Mouse (Mus musculus): ENCODE results near the gene 2010300C02Rik. TPM values are rescaled to one million over a fixed set of nuclear protein-coding genes. Genes with fewer than 3 reads are reported as not detected.

2010300C02Rik gene
- polyA plus RNA-seq, 1 experiment from 2014 or later: 3.6 TPM

GRCm38 (mm10) chr1:37631456-37631855 is 88.4 kb downstream of the 2010300C02Rik start:
- DNase-seq (ENCODE audit: low read depth, low spot score) (no peak), ATAC-seq (no peak)
- TF ChIP-seq CTCF (IDR thresholded peaks at IDR 0.05): no peak
- in situ Hi-C loops (cut with MboI; ENCODE audit: low pct_unique_long_range_greater_than_20kb): loop anchor here (5.0 to 25.0 kb wide), 4 partner anchors 159 to 844 kb away; no protein-coding TSS in a partner anchor
- ChIA-PET CTCF (no interaction called here), POLR2A (no interaction called here)
- H3K27me3 ChIP-seq: no peaks in the 10 kb centered on the region

DNA sequence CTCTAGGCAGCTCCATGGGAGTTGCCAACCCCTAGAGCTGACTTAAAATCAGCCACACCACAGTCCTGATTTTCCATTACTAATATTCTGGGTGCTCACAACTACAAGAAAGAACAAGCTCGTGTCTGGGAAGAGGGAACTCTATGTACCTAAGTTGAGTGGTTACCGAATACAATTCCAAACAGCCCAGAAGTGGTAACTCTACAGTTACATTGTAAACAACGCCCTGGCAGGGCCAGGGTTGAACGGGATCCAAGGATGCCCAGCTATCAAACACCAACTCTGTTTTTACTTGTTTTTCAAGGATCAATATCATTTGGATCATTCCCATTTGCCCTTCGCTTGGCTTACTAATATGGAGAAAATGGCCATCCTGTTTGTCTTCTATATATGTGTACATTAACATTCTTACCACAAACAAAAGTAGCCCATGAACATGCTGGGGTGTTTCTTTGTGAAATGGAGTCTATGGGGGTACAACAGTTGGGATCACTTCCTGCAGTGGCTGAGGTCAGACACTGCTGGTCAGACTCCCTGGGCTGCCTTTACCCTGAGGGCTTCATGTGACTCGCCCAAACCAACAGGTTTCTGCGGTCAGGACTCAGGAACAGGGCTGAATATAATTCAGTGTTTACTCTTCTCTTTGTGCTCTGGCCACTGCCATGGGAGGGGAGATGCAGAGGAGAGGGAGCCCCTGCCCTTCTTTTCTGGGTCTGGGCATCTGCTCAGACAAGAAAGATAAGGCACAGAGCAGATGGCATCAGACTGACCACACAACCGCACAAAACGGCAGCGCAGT is 89.3 kb downstream of the 2010300C02Rik start:
- POLR2A ChIA-PET: no interaction called here
- TF ChIP-seq CTCF (IDR thresholded peaks at IDR 0.05): no peak
- in situ Hi-C loops (cut with MboI; ENCODE audit: low pct_unique_long_range_greater_than_20kb): loop anchor here (5.0 to 25.0 kb wide), 4 partner anchors 158 to 843 kb away; no protein-coding TSS in a partner anchor
- peaks cover under 1% of the 10 kb centered on the region for H3K27me3 ChIP-seq
- CTCF ChIA-PET: no interaction called here
- ATAC-seq: no peak
- no peak for DNase-seq (ENCODE audit: low read depth, low spot score)

DNA sequence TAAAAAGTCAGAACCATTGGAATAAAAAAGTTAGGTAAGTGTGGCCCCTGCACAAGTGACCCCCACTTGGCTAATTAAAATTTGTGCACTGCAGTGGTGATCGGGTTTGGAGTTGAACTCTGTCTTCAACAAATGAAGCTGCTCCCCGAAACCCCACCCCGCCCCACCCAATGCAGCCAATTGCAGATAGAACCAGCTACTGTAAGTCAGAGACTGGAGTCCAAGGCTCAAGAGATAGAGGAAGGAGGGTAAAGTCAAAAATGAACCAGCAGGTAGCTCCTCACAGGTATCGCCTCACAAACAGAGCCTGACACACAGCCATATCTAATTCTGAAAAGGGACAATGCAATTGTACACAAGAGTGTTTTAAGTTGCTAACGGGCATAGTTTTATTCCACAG is 90.0 kb downstream of the 2010300C02Rik start:
- ChIA-PET CTCF (interaction anchor here (1.0 to 1.9 kb wide), 2 partner anchors 10 to 153 kb away, joined by 3 to 4 read pairs; no protein-coding TSS in a partner anchor), POLR2A (no interaction called here)
- H3K27me3 ChIP-seq: peaks cover 4% of the 10 kb centered on the region
- DNase-seq (ENCODE audit: low read depth, low spot score): no peak
- no peak for ATAC-seq
- in situ Hi-C loops (cut with MboI; ENCODE audit: low pct_unique_long_range_greater_than_20kb): loop anchor here (5.0 to 25.0 kb wide), 4 partner anchors 158 to 843 kb away; no protein-coding TSS in a partner anchor
- no peak for TF ChIP-seq CTCF (IDR thresholded peaks at IDR 0.05)

DNA sequence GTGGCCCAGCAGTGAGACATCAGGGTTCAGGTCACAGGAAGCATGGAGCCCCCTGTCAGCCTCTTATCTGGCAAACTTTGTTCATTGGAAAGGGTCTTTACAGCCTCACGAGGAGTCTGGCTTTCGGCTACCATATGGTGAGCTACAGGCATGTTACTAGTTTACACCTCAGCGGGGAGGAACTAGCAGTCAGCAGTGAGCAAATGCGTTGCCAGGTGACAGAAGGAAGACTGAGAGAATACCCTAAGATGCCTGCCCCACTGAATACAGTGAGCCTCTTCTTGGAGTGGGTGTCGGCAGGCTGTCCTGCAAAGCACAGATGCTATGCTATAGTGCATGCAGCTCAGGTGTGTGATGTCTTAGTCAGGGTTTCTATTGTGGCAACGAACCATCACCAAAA is 91.1 kb downstream of the 2010300C02Rik start:
- peaks cover 4% of the 10 kb centered on the region for H3K27me3 ChIP-seq
- no peak for TF ChIP-seq CTCF (IDR thresholded peaks at IDR 0.05)
- ChIA-PET CTCF (interaction anchor here (1.4 to 1.9 kb wide), 2 partner anchors 11 to 95 kb away, joined by 4 read pairs; no protein-coding TSS in a partner anchor), POLR2A (no interaction called here)
- ATAC-seq: no peak
- DNase-seq (ENCODE audit: low read depth, low spot score): no peak
- in situ Hi-C loops (cut with MboI; ENCODE audit: low pct_unique_long_range_greater_than_20kb): loop anchor here (25.0 kb wide), 1 partner anchor 841 kb away; no protein-coding TSS in a partner anchor

GRCm38 (mm10) chr1:37624185-37624584 is 95.7 kb downstream of the 2010300C02Rik start:
- TF ChIP-seq CTCF (IDR thresholded peaks at IDR 0.05): no peak

GRCm38 (mm10) chr1:37622049-37622448 is 97.8 kb downstream of the 2010300C02Rik start:
- POLR2A ChIA-PET: no interaction called here
- TF ChIP-seq CTCF (IDR thresholded peaks at IDR 0.05): no peak
- DNase-seq (ENCODE audit: low read depth, low spot score) (no peak), ATAC-seq (no peak)
- peaks cover 4% of the 10 kb centered on the region for H3K27me3 ChIP-seq
- CTCF ChIA-PET: no interaction called here
- in situ Hi-C loops (cut with MboI; ENCODE audit: low pct_unique_long_range_greater_than_20kb): no loop called here

More at GRCm38 (mm10) chr1:37624185-37624584, 95.7 kb downstream of the 2010300C02Rik start:
- in situ Hi-C loops (cut with MboI; ENCODE audit: low pct_unique_long_range_greater_than_20kb): no loop called here
- POLR2A ChIA-PET: no interaction called here
- CTCF ChIA-PET: no interaction called here
- ATAC-seq (no peak), DNase-seq (ENCODE audit: low read depth, low spot score) (no peak)
- peaks cover 4% of the 10 kb centered on the region for H3K27me3 ChIP-seq

- POLR2A ChIA-PET: no interaction called here
- H3K27me3 ChIP-seq: no peaks in the 10 kb centered on the region
- no peak for DNase-seq (ENCODE audit: low read depth, low spot score)
- in situ Hi-C loops (cut with MboI; ENCODE audit: low pct_unique_long_range_greater_than_20kb): no loop called here
- TF ChIP-seq CTCF (IDR thresholded peaks at IDR 0.05): no peak
- ATAC-seq: no peak
- CTCF ChIA-PET: interaction anchor here (1.3 to 2.8 kb wide), 2 partner anchors 8 to 347 kb away, joined by 5 to 6 read pairs; no protein-coding TSS in a partner anchor
Measured at GRCm38 (mm10) chr1:37619542-37619941, 100.3 kb downstream of the 2010300C02Rik start.

- TF ChIP-seq CTCF (IDR thresholded peaks at IDR 0.05): no peak
- in situ Hi-C loops (cut with MboI; ENCODE audit: low pct_unique_long_range_greater_than_20kb): no loop called here
- ATAC-seq (no peak), DNase-seq (ENCODE audit: low read depth, low spot score) (no peak)
- no peaks in the 10 kb centered on the region for H3K27me3 ChIP-seq
- POLR2A ChIA-PET: no interaction called here
- CTCF ChIA-PET: interaction anchor here (1.3 to 2.8 kb wide), 2 partner anchors 11 to 22 kb away, joined by 4 to 6 read pairs; no protein-coding TSS in a partner anchor
Measured at GRCm38 (mm10) chr1:37617047-37617446, 102.8 kb downstream of the 2010300C02Rik start.

DNA sequence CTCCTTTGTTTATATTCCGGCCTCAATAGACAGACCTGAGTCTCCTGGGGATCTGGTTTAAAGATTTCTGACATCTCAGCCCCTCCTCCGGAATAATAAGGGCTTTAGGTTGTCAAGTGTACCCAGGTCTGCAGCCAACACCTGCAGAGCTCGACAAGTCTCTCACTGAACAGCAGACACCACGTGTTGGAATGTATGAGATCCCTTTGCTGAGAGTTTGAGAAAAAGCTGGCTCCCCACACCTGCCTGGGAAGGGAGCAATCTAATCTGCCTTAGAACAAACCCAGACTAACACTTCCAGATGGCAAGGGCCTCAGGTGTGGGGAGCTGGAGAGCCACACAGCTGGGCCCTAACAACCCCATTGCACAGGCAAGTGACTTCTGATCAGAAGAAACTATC is 103.3 kb downstream of the 2010300C02Rik start:
- no peak for TF ChIP-seq CTCF (IDR thresholded peaks at IDR 0.05)
- CTCF ChIA-PET: interaction anchor here (1.3 to 2.8 kb wide), 2 partner anchors 11 to 23 kb away, joined by 4 to 6 read pairs; no protein-coding TSS in a partner anchor
- POLR2A ChIA-PET: no interaction called here
- in situ Hi-C loops (cut with MboI; ENCODE audit: low pct_unique_long_range_greater_than_20kb): no loop called here
- H3K27me3 ChIP-seq: no peaks in the 10 kb centered on the region
- ATAC-seq: no peak
- DNase-seq (ENCODE audit: low read depth, low spot score): no peak

GRCm38 (mm10) chr1:37615290-37616040 is 104.4 kb downstream of the 2010300C02Rik start:
- no peaks in the 10 kb centered on the region for H3K27me3 ChIP-seq
- no peak for TF ChIP-seq CTCF (IDR thresholded peaks at IDR 0.05)
- in situ Hi-C loops (cut with MboI; ENCODE audit: low pct_unique_long_range_greater_than_20kb): no loop called here
- ATAC-seq (no peak), DNase-seq (ENCODE audit: low read depth, low spot score) (no peak)
- ChIA-PET CTCF (no interaction called here), POLR2A (no interaction called here)

DNA sequence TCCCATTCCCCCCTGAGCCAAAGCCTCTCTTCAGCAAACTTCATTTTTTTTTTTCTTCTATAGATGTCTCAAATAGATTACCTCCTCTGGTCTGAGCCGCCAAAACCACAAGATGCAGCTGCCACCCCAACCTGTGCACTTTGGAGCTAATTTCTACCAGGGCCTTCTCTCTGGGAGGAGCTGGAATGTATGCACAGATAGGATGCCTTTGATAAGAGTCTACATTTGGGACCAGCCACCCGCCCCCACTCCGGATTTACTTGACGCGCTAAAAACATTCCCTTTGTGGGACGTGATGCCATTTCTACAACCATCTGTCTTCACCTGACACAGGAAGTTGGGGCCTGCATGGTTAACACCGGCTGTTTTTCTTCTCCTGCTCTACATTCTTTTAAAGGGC is 105.0 kb downstream of the 2010300C02Rik start:
- ChIA-PET POLR2A (no interaction called here), CTCF (no interaction called here)
- in situ Hi-C loops (cut with MboI; ENCODE audit: low pct_unique_long_range_greater_than_20kb): no loop called here
- no peaks in the 10 kb centered on the region for H3K27me3 ChIP-seq
- TF ChIP-seq CTCF (IDR thresholded peaks at IDR 0.05): no peak
- no peak for DNase-seq (ENCODE audit: low read depth, low spot score)
- no peak for ATAC-seq
